Mouse (Mus musculus): ENCODE measurements at regions not wholly inside any gene's neighbourhood (a gene's known extent, or its start where the extent isn't known, plus 50 kb on each side); places are given as distances from the start of the nearest gene placed in this dataset.
A peak's percentile ranks its signal among the peaks of the same experiment; 100 is the strongest.

DNA sequence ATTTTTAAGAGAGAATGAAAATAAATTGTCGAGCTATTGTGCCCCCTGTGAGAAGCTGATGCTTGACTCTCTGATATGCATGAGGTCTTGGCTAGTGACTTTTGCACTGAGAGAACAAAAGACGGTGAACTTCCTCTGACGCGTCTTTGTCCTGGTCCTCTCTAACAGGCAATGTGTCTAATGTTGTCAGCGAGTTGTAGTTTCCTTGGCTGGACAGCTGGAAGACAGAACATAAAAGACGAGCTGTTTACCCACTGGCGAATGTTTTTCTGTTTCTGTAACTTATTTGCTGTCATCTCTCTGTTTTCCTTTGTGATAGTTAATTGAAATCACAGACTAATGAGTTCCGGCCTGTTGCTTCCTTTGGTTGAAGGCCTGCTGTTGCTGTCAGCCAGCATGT is 208.4 kb upstream of the Tnc start:
- no peak overlapping the region for H3K4me3 ChIP-seq
- no peaks in the 10 kb centered on the region for H3K27me3 ChIP-seq (ENCODE audit: low read depth, poor library complexity, severe bottlenecking)
- no peaks in the 10 kb centered on the region for H3K9me3 ChIP-seq (replicated peaks)
- no peaks in the 10 kb centered on the region for H3K4me1 ChIP-seq
- no peak for DNase-seq (ENCODE audit: low spot score)
- 68% methylated on average over 8 of the region's 8 CpGs for WGBS
- H3K36me3 ChIP-seq = no peaks in the 10 kb centered on the region
- no peak overlapping the region for H3K27ac ChIP-seq

DNA sequence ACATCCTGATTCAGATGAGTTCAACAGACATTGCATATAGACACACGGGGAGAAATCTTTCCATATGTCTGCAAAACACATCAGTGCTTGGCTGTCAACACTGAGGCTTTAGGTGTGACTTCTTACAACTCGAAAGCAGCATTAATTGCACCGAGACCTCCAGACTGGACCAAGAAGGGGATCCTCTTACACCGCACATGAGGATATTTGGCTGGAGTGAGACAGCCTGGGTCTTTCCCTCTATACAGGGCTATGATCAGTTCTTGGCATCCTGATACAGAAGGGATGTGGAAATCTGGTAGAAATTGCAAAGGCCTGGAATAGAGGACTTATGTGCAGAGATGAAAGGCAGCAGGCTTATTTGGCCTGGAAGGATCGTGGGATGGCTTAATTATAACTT is 203.9 kb upstream of the Tnc start:
- no peak for DNase-seq (ENCODE audit: low spot score)
- 86% methylated on average over 5 of the region's 5 CpGs for WGBS
- Histone ChIP-seq H3K27me3 (ENCODE audit: low read depth, poor library complexity, severe bottlenecking) (no peaks in the 10 kb centered on the region), H3K36me3 (no peaks in the 10 kb centered on the region), H3K27ac (no peak overlapping the region), H3K9me3 (replicated peaks) (no peaks in the 10 kb centered on the region), H3K4me3 (no peak overlapping the region), H3K4me1 (no peaks in the 10 kb centered on the region)

DNA sequence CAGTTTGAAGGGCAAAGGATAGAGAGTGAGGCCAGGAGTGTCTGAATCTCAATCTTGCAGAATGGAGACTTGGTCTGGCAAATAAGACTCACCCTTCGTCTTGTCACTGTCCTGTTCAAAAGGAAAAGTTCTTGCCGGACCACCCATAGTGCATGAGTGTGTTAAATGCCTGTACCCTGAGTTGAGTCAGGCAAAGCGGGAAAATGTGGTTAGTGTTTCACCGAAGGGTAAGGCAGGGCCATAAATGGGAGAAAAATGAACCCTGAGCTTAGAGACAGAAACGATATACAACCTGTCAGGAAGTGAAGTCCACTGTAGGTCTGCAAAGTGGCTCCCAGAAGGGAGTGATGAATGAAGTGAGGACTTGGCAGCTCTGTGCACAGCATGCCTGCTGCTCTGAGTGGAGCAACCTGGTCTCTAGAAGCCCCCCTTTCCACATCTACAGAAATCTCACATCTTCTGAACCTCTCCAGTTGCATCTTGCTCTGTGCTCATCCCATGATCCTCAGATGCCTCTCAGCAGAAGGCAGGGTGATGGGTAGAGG is 191.5 kb upstream of the Tnc start:
- Histone ChIP-seq H3K4me3 (no peak overlapping the region), H3K36me3 (no peaks in the 10 kb centered on the region), H3K4me1 (peaks cover 11% of the 10 kb centered on the region), H3K27ac (no peak overlapping the region), H3K9me3 (replicated peaks) (no peaks in the 10 kb centered on the region), H3K27me3 (ENCODE audit: low read depth, poor library complexity, severe bottlenecking) (no peaks in the 10 kb centered on the region)
- peak; percentile 30 for DNase-seq (ENCODE audit: low spot score)
- WGBS = 42% methylated on average over 5 of the region's 5 CpGs

DNA sequence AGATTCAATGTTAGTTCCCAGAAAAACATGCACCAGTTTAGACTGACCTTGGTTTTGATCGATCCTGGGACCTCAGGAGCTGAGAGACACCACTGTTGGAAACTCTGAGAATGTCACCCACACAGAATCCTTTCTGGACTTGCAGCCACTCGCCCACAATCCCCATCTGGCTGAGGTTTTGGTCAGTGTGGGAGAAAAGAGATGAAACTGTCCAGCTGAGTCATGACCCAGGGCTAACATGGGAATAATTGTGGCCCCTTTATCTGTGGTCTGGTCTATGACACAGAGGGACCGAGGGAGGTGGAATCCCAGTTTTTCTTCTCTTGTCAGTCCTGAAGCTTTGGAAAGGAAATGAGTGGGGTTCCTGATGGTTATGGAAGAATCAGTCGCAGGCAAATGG is 188.7 kb upstream of the Tnc start:
- WGBS = 93% methylated on average over 4 of the region's 4 CpGs

DNA sequence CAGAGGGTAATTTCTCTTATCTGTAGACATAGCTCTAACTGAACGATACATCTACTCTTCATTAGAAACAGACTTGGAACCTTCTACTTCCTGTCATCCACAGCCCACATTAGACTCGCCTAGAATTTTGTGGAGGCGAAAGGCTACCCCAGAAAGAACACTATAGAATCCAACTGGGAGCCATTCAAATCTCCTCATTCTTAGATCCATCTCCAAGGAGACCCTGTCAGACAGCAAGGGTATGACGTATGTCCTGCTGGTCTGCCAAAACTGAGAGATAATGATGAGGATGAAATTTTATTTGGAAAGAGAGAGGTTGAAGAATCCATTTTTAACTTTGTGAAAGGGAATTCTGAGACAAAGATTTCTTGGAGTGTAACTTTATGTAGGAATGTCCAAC is 185.3 kb upstream of the Tnc start:
- Histone ChIP-seq H3K27me3 (ENCODE audit: low read depth, poor library complexity, severe bottlenecking) (no peaks in the 10 kb centered on the region), H3K9me3 (replicated peaks) (no peaks in the 10 kb centered on the region), H3K4me1 (no peaks in the 10 kb centered on the region), H3K4me3 (no peak overlapping the region), H3K36me3 (no peaks in the 10 kb centered on the region), H3K27ac (no peak overlapping the region)
- 85% methylated on average over 4 of the region's 4 CpGs for WGBS
- DNase-seq (ENCODE audit: low spot score) = no peak

More for the DNA sequence above, 188.7 kb upstream of the Tnc start:
- no peak overlapping the region for H3K27ac ChIP-seq
- DNase-seq (ENCODE audit: low spot score) = no peak
- no peaks in the 10 kb centered on the region for H3K27me3 ChIP-seq (ENCODE audit: low read depth, poor library complexity, severe bottlenecking)
- no peaks in the 10 kb centered on the region for H3K36me3 ChIP-seq
- H3K4me3 ChIP-seq = no peak overlapping the region
- peaks cover 11% of the 10 kb centered on the region for H3K4me1 ChIP-seq
- no peaks in the 10 kb centered on the region for H3K9me3 ChIP-seq (replicated peaks)

DNA sequence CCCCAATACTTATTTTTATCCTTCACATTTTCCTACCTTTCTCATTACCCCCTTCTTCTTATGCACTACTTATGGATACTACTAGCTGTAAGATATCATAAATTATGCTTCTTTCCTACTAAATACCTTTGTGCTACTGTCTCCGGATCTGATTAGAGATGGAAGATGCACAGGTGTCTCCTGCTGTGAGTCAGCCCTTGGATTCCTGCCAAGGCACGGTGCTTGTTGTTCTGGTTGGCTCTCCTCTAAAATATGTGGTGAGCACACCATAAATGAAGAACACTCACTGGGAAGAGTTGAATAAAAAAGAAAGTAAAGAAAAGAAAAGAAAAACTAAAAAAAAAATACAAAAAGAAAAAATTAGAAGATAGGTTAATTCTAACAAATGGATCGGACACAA is 181.5 kb upstream of the Tnc start:
- no peak overlapping the region for H3K4me3 ChIP-seq
- 86% methylated on average over 3 of the region's 3 CpGs for WGBS
- no peak for DNase-seq (ENCODE audit: low spot score)

DNA sequence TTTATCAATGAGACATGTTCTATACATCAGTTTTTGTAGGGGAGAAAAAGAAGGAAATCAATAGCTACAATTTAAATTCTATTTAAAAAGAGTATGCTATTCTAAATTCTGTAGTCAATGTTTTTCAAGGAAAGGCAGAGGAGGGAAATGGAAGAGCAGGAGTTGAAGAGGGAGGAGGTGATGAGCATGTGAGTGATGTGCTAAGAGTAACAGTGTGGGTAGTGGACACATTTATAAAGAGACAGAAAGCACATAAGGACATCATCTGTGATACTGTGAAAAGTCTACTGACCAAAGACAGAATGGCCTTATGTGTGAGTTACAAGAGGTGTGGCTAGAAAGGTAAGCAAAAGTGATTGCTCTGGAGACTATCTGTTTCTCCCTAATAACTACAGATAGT is 179.8 kb upstream of the Tnc start:
- DNase-seq (ENCODE audit: low spot score) = no peak
- no peak overlapping the region for H3K4me3 ChIP-seq
- H3K27me3 ChIP-seq (ENCODE audit: low read depth, poor library complexity, severe bottlenecking) = no peaks in the 10 kb centered on the region
- H3K27ac ChIP-seq = no peak overlapping the region
- no peaks in the 10 kb centered on the region for H3K36me3 ChIP-seq
- no peaks in the 10 kb centered on the region for H3K9me3 ChIP-seq (replicated peaks)
- no peaks in the 10 kb centered on the region for H3K4me1 ChIP-seq

More for the DNA sequence above, 181.5 kb upstream of the Tnc start:
- no peaks in the 10 kb centered on the region for H3K9me3 ChIP-seq (replicated peaks)
- H3K4me1 ChIP-seq = no peaks in the 10 kb centered on the region
- no peaks in the 10 kb centered on the region for H3K36me3 ChIP-seq
- no peak overlapping the region for H3K27ac ChIP-seq
- no peaks in the 10 kb centered on the region for H3K27me3 ChIP-seq (ENCODE audit: low read depth, poor library complexity, severe bottlenecking)

DNA sequence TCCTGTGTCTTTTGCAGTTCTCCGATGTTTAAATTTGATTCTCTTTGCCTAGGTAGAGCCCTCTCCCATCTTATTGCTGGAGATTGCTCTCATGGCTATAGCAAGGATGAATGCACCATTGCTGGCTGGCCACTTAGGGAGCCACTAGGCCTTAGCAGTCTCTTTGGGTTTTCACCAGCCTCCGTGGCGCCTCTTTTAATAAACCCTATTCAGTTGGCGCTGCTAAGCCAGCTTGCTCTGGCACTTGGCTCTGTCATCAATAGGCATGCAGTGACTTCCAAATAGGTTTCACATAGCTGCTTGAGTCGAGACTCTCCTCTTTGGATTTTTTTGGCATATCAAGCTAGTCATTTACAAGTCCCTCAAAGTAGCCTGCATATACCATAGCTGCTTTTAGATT is 178.1 kb upstream of the Tnc start:
- H3K27me3 ChIP-seq (ENCODE audit: low read depth, poor library complexity, severe bottlenecking) = no peaks in the 10 kb centered on the region
- no peaks in the 10 kb centered on the region for H3K36me3 ChIP-seq
- H3K9me3 ChIP-seq (replicated peaks) = no peaks in the 10 kb centered on the region
- no peak overlapping the region for H3K27ac ChIP-seq
- 93% methylated on average over 5 of the region's 5 CpGs for WGBS
- no peak for DNase-seq (ENCODE audit: low spot score)
- H3K4me3 ChIP-seq = no peak overlapping the region
- no peaks in the 10 kb centered on the region for H3K4me1 ChIP-seq

DNA sequence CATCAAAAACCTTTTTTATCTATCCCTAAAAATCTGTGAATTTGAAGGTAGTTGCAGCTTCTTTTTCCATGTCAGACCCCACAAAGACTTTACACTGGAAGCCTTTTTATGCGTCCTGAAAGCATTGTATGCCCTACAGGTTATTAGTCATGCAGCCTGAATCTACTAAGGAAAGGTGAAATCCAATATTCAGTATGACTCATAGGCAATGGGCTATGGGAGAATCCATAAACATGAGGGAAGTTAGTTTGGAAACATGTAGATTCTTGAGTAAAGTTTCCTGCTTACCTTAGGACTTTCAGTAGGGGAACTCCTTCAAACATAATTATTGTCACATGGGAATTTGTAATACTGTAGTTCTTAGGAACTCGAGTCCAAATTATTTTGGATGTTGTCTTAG is 173.0 kb upstream of the Tnc start:
- 87% methylated on average over 2 of the region's 2 CpGs for WGBS
- H3K36me3 ChIP-seq = no peaks in the 10 kb centered on the region
- H3K27ac ChIP-seq = no peak overlapping the region
- no peaks in the 10 kb centered on the region for H3K9me3 ChIP-seq (replicated peaks)
- H3K4me3 ChIP-seq = no peak overlapping the region
- H3K27me3 ChIP-seq (ENCODE audit: low read depth, poor library complexity, severe bottlenecking) = no peaks in the 10 kb centered on the region
- H3K4me1 ChIP-seq = no peaks in the 10 kb centered on the region
- DNase-seq (ENCODE audit: low spot score) = no peak

DNA sequence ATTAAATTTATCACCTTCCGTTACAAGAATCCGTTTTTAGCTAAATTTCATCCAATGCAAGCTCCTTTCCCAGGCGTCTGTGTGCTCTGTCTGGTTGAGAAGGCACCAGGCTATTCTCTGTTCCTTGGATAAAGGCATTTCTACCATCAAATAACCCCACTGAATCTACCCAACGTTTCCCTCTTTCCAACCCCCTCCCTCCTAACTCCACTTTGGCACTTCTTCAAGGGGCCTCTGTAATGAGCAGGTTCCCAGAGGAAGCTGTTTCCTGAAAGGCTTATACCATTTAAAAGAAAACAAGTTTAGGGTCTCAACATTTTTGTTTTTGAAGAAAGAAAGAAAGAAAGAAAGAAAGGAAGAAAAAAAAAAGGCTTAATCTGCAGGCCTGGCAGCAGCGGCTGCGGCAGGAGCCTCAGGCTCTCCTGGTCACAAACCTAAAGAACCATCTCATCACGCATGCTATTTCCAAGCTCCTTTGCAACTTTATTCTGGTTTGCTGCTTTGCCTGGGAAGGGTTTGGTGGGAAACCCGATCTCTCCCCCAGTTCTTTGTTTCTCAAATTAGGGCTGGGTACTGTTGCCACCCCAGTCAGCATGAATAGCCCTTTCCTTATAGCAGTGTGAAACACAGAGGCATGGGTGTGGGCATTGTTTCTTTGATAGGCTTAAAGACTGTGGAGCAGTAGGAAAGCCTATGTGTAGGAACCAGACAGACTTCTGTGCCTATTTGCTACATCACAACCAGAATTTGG is 160.5 kb upstream of the Tnc start:
- Histone ChIP-seq H3K9me3 (replicated peaks) (no peaks in the 10 kb centered on the region), H3K36me3 (no peaks in the 10 kb centered on the region), H3K27me3 (ENCODE audit: low read depth, poor library complexity, severe bottlenecking) (no peaks in the 10 kb centered on the region), H3K4me1 (no peaks in the 10 kb centered on the region), H3K27ac (no peak overlapping the region), H3K4me3 (no peak overlapping the region)
- WGBS = 49% methylated on average over 8 of the region's 8 CpGs
- DNase-seq (ENCODE audit: low spot score) = no peak

DNA sequence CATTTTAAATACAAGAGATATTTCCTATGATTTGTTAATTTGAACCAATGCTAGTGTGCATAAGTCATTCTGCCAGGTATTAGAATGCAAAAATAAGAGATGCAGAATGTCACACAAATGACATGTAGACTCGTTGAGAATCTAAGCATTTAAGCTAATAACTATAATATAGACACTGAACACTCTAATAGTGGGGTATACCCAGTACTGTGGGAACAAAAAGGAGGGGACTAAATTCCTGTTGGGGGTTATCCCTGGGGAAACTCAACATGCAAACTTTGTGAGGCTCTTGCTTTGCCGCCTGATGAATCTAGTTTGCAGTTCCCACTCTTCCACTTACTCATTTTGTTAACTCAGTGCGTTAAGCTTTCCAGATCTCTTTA is 154.0 kb upstream of the Tnc start:
- no peak overlapping the region for H3K27ac ChIP-seq
- H3K9me3 ChIP-seq (replicated peaks) = no peaks in the 10 kb centered on the region
- 80% methylated on average over 3 of the region's 3 CpGs for WGBS
- no peak overlapping the region for H3K4me3 ChIP-seq
- H3K27me3 ChIP-seq (ENCODE audit: low read depth, poor library complexity, severe bottlenecking) = no peaks in the 10 kb centered on the region
- no peaks in the 10 kb centered on the region for H3K4me1 ChIP-seq
- H3K36me3 ChIP-seq = no peaks in the 10 kb centered on the region
- DNase-seq (ENCODE audit: low spot score) = no peak

DNA sequence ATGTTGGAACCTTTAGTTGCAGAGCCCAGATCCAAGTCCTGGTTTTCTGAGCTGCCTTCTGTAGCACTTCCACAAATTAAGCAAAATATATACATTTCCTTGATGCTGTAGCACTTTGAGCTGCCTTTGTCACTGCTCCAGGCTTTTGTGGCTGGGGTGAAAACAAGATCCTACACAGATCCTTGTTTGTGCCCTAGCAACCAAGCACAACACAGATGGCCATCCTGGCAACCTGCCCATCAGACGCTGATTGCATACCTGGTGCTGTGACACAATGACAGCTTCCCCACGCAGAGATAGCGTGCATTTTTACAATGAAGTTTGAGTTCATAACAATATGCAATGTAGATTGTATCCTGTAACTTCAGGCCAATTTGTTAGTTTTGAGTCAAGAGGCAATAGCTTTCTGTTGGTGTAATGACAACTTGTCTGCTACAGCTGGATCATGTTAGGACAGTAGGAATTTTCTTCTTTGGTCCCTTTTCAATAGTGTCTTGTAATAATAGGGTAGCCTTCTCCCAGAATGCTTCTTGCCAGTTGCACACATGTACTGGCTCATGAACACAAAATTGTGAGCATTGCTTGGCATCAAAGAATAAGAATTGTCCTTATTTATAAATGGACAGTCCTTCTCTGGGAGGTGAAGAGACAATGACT is 153.5 kb upstream of the Tnc start:
- Histone ChIP-seq H3K4me1 (no peaks in the 10 kb centered on the region), H3K9me3 (replicated peaks) (no peaks in the 10 kb centered on the region), H3K4me3 (no peak overlapping the region), H3K27me3 (ENCODE audit: low read depth, poor library complexity, severe bottlenecking) (no peaks in the 10 kb centered on the region), H3K36me3 (no peaks in the 10 kb centered on the region), H3K27ac (no peak overlapping the region)
- 96% methylated on average over 3 of the region's 3 CpGs for WGBS
- no peak for DNase-seq (ENCODE audit: low spot score)

DNA sequence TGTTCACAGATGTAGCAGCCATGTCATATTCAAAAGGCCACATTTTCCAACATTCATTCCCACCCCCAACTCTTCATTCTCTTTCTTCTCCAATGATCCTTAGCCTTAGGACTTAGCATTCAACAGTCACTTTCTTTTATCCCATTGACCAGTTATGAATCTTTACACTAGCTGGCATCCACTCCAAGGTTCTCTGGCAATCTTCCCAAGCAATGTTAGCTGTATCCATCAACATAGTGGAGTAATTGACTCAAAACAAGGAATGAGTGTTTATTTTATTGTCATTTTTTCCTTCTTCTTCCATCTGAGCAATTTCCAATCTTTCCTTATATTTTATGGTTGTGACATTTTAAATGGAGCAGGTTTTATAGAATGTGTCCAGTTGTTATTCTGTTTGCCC is 138.2 kb upstream of the Tnc start:
- Histone ChIP-seq H3K27me3 (ENCODE audit: low read depth, poor library complexity, severe bottlenecking) (no peaks in the 10 kb centered on the region), H3K9me3 (replicated peaks) (no peaks in the 10 kb centered on the region), H3K27ac (no peak overlapping the region), H3K36me3 (no peaks in the 10 kb centered on the region), H3K4me1 (no peaks in the 10 kb centered on the region), H3K4me3 (no peak overlapping the region)
- DNase-seq (ENCODE audit: low spot score) = no peak

All from limb, embryonic 10.5 days (tissue).